Mouse (Mus musculus) urinary bladder, adult 18-20 months (tissue): ENCODE results near the gene Dcun1d4.
"Not testable (repeated sequence)": the region's sequence is repeated elsewhere in the genome, so short reads cannot be mapped to it uniquely, and the experiment has no call there.

Experiments used
- DNase-seq, 2 experiments: peaks; one replicate each; pipeline ENCODE4 v3.0.0; 2022; ENCODE audit warnings: low spot score in 2 of 2, mixed read lengths in 2 of 2

Gene Dcun1d4

GRCm38 (mm10) chr5:73480700-73481099 is at the start of gene Dcun1d4:
Gene Dcun1d4 (plus strand): TSS chr5:73481000.
- DNase-seq = no peak

DNA sequence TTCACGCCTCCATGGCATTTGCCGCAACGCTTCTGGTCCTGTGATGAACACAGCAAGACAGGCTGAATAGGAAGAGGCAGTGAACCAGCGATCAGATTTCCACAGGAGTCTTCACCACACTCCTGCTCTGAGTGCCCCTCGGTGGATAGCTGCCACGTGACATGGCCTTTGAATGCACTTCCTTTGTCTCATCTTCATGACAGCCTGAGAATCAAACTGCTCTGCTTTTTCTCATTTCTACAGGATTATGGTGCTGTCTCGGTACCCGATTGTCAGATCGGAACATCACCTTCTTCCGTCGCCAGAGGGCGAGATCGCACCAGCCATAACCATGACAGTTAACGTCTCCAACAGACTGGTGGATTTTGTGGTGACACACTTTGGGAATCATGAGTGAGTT is 49.2 kb upstream of the Dcun1d4 start:
- peak; percentile 34 to 53 for DNase-seq

GRCm38 (mm10) chr5:73432805-73433204 is 48.0 kb upstream of the Dcun1d4 start:
- DNase-seq = no peak

- DNase-seq = no peak
Observed at GRCm38 (mm10) chr5:73434764-73435163, 46.0 kb upstream of the Dcun1d4 start.

GRCm38 (mm10) chr5:73442176-73442575 is 38.6 kb upstream of the Dcun1d4 start:
- no peak for DNase-seq

DNA sequence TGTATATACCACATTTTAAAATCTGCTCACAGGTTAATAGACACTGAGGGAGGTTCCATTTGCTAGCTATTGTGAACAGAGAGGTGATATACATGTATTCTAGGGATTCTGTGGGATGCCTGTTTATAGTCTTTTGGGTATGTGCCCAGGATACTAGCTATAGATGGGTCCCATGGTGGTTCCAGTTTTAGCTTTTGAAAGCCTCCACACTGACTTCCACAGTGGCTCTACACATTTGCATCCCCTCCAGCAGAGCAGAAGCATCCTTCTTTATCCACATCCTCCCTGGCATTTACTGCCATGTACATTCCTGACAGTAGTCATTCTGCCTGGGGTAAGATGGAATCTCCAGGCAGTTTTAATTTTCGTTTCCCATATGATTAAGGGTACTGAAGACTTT is 30.5 kb upstream of the Dcun1d4 start:
- no peak for DNase-seq

GRCm38 (mm10) chr5:73454502-73455306 is 26.1 kb upstream of the Dcun1d4 start:
- DNase-seq = no peak

- no peak for DNase-seq
Observed at GRCm38 (mm10) chr5:73455307-73455687, 25.5 kb upstream of the Dcun1d4 start.

- DNase-seq = no peak
Observed at GRCm38 (mm10) chr5:73468462-73469433, 12.1 kb upstream of the Dcun1d4 start.

DNA sequence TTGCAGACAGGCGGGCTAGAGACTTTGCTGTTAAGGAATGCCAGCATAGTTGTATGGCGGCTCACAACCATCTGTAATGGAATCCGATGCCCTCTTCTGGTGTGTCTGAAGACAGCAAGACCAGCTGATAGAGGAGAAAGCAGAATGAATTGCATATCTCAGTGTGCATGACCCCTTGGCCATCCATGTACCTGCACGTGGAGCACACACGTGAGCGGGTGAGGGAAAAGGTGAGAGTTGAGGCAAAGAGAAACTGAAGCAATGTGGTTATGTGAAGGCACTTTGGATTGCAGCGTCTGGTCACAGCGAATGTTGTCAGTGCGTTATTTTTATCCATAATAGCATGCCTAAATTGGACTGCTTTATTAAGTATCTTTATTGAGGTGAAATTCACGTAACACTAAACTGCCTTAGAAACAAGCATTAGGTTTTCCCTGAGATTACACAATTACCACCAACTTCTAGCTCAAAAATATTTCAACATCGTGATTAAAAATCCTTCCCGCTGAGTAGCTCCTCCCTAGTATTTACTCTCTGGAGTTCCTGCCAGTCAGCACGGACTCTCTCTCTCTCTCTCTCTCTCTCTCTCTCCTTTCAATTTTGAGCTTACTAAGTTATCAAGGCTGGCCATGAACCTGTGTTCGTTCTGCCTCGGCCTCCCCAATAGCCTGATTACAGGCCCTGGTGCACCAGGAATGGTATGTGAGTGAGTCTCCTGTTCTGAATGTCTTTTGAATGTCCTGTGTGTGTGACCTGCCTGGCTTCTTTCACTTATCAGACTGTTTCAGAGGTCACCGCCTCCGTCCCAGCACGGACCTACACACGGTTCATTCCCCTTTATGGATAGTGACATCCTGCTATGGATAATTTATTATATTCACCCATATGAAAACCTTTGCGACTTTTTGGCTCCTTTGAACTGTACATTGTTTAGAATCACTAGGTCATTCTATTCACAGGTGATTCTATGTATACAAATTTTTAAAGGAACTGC is 6.1 kb upstream of the Dcun1d4 start:
- no peak for DNase-seq

DNA sequence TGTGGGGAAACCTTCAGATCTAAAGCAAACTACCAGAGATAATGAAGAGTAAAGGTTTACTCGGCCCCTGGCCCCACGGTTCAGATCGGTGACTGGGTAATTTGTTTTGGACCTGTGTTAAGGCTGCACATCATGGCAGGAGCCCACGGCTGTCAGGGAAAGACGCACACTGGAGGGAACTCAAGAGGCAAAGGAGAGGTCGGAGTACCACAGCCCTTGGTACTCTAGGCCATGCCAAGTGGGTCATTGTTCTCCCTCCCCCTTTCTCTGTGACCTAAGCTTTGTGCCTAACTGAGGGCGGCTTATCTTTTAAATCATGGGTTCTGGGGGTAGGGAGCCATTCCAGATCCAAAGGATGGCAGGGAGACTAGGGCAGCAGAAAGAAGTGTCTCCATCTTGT is 601 bp downstream of the Dcun1d4 start:
- no peak for DNase-seq

DNA sequence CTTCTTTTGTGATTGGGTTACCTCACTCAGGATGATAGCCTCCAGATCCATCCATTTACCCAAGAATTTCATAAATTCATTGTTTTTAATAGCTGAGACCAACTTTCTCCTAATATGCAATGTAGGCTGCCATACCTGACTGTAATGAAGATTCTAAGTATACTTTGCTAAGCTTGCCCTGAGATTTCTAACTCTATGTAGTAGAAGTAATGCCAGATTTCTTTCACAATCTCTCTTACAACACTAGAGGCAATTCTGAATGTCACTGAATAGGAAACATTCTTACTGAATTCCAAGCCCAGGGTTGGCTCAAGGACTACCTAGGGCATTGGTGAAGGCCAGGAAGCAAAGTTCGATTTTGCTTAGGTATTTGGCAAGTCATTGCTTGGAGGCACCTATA is 1.6 kb downstream of the Dcun1d4 start:
- not testable (repeated sequence) for DNase-seq

GRCm38 (mm10) chr5:73484016-73484615 is 3.3 kb downstream of the Dcun1d4 start:
- DNase-seq = no peak

GRCm38 (mm10) chr5:73486451-73486850 is 5.7 kb downstream of the Dcun1d4 start:
- no peak for DNase-seq

GRCm38 (mm10) chr5:73489915-73490314 is 9.1 kb downstream of the Dcun1d4 start:
- DNase-seq = no peak

DNA sequence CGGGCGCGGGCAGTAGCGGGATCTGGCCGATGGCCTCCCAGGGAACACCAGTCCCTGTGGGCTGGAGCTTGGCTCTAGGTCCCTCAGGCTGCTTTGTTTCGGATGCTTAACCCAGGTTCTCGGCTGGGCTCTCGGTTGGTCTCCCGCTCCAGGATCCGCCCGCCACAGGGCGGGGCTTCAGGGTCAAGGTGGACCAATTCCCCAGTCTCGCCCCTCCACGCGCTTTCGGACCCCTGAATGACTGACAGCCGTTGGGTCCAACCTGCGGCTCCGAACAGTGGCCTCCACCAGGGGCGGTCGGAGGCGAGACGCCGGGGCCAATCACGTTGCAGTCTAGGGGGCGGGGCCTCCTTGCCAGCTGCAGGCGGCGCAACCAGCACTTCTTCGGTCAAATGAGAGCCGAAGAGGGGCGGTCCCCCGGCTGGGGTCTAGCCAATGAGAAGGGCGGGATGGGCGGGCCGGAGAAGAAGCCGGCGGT is 9.8 kb downstream of the Dcun1d4 start:
- DNase-seq = peak; percentile 97 to 100

- peak; percentile 5 to 10 for DNase-seq
Observed at GRCm38 (mm10) chr5:73491074-73491836, 10.5 kb downstream of the Dcun1d4 start.

GRCm38 (mm10) chr5:73491837-73492720 is 11.3 kb downstream of the Dcun1d4 start:
- DNase-seq = peak; percentile 77 to 85

DNA sequence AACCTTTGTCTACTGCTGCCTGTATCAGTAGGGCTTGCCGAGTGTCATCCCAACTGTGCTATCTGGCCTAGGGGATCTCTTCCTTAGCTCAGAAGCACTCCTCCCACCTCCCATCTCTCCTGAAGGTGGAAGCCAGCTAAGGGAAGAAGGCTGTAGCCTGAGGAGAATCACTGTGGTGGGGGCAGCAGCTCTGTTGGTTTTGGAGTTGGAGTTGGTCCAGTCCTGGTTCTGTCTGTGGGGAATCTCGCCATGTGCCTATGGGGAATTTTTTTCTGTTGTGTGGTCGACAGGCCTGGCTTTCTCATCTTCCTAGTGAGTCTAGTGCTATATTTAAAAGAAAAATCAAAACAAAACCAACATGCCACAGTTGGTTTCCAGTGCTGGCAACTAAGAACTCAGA is 16.6 kb downstream of the Dcun1d4 start:
- DNase-seq = no peak
